Mouse (Mus musculus): Measurements from ENCODE around the gene Bcl2l13. TPM values are rescaled to one million over a fixed set of nuclear protein-coding genes. Genes with fewer than 3 reads are reported as not detected.

The Bcl2l13 gene
- polyA plus RNA-seq, 1 experiment from 2014 or later, result 25.3 TPM

DNA sequence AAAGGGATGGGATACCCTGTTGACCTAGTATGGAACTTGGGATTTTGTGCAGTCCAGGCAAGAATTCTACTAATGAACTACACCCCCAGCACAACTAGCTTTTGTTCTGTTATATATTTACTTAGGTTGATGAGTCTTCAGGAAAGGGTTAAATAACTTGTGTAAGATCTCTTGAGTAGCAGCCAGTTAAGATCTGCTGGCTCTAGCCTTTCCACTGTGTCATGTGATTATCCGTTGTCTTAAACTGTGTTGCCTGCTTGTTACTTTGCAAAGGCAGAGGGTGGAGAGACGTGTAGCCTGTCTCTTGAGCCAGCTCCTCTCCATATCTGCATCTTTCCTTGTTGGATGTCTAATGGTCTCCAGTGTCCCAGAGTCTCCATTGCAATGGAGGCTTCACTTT is 35.3 kb downstream of the Bcl2l13 start:
- no peaks in the 10 kb centered on the region for H3K4me1 ChIP-seq
- ATAC-seq (ENCODE audit: insufficient number of reproducible peaks, low FRiP score, low TSS enrichment, low read depth), result no peak
- H3K36me3 ChIP-seq, result peaks cover 4% of the 10 kb centered on the region; the same call in 1 of the 2 replicates
- 75% methylated on average over 2 of the region's 2 CpGs for WGBS
- no peak overlapping the region for H3K9ac ChIP-seq
- no peaks in the 10 kb centered on the region for H3K27me3 ChIP-seq
- no peaks in the 10 kb centered on the region for H3K9me3 ChIP-seq
- H3K4me3 ChIP-seq, result no peak overlapping the region
- no peak overlapping the region for H3K27ac ChIP-seq
- H3K4me2 ChIP-seq, result no peak overlapping the region

DNA sequence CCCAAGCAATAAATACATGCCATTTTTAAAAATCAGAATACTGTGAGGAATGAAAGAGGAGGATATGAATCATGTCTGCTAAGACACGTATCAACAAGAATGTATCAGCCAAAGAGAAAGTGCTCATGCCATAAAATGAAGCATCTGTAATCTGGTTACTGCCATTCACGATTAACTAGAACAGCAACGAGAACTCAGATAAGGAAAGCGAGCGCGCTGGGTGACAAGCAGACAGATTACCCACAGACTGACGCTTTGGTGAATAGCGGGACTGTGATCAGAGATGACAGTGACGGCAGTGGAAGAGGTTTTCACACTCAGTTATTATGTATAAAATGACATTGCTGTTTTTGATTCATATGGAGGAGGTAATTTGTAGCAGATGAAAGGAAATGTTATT is 37.9 kb downstream of the Bcl2l13 start:
- WGBS, result 59% methylated on average over 9 of the region's 9 CpGs
- Histone ChIP-seq H3K27ac (no peak overlapping the region), H3K9me3 (no peaks in the 10 kb centered on the region), H3K27me3 (no peaks in the 10 kb centered on the region), H3K9ac (no peak overlapping the region), H3K4me2 (no peak overlapping the region), H3K36me3 (peaks cover 19% of the 10 kb centered on the region), H3K4me1 (no peaks in the 10 kb centered on the region), H3K4me3 (no peak overlapping the region)
- no peak for ATAC-seq (ENCODE audit: insufficient number of reproducible peaks, low FRiP score, low TSS enrichment, low read depth)

DNA sequence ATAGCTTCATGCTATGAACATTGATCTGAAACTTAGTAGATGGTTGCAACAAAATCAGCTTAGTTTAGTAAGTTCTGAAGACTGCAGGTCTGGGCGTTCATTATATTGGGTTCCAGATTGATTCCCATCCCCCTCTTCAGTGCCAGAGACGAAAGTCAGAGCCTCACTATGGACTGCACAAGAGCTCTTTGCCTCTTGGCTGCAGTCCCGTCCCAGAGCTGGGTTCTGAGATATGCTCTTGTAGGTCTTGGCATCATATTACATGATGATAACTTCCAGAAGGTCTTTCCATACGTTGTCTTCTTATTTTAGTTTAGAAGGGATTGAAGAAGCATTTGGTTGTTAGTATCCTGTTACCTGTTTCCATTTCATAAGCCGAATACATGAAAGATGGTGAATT is 43.0 kb downstream of the Bcl2l13 start:
- H3K4me3 ChIP-seq, result no peak overlapping the region
- H3K27me3 ChIP-seq, result no peaks in the 10 kb centered on the region
- H3K9me3 ChIP-seq, result no peaks in the 10 kb centered on the region
- no peak overlapping the region for H3K4me2 ChIP-seq
- H3K4me1 ChIP-seq, result no peaks in the 10 kb centered on the region
- 68% methylated on average over 5 of the region's 5 CpGs for WGBS
- peaks cover 37% of the 10 kb centered on the region for H3K36me3 ChIP-seq
- H3K9ac ChIP-seq, result no peak overlapping the region
- ATAC-seq (ENCODE audit: insufficient number of reproducible peaks, low FRiP score, low TSS enrichment, low read depth), result no peak
- H3K27ac ChIP-seq, result no peak overlapping the region

DNA sequence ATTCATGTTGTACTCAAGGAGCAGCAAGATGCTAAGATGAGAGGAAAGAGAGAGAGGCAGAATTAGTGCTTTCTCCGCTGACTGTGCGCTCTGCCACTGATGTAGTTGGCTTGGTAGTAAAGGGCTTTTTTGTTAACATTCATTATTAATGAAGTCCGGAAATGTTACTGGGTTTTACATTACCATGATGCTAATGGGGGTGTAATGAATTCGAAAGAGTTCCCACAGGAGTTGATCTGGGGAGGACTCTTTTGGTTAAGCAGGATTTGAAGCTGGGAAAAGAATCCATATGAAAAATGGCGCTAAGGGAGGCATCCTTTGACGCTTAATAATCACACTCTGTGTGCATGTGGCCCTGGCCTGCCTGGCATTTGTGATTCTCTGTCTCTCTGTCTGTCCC is 48.4 kb downstream of the Bcl2l13 start:
- WGBS, result 94% methylated on average over 6 of the region's 6 CpGs
- ATAC-seq (ENCODE audit: insufficient number of reproducible peaks, low FRiP score, low TSS enrichment, low read depth), result no peak

DNA sequence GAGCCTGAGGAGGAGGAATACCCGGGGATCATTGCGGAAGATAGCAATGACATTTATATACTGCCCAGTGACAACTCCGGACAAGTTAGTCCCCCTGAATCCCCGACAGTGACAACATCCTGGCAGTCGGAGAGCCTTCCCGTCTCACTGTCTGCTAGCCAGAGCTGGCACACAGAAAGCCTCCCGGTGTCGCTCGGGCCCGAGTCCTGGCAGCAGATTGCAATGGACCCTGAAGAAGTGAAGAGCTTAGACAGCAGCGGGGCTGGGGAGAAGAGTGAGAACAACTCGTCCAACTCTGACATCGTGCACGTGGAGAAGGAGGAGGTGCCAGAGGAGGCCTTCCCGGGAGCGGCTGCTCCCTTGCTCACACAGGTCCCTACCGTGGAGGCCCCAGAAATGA is 50.7 kb downstream of the Bcl2l13 start:
- Histone ChIP-seq H3K4me3 (no peak overlapping the region), H3K4me1 (no peaks in the 10 kb centered on the region), H3K27ac (no peak overlapping the region), H3K4me2 (no peak overlapping the region), H3K9me3 (no peaks in the 10 kb centered on the region), H3K9ac (no peak overlapping the region), H3K36me3 (peaks cover 73% of the 10 kb centered on the region), H3K27me3 (no peaks in the 10 kb centered on the region)
- no peak for ATAC-seq (ENCODE audit: insufficient number of reproducible peaks, low FRiP score, low TSS enrichment, low read depth)
- WGBS, result 87% methylated on average over 17 of the region's 17 CpGs

More for the DNA sequence above, 48.4 kb downstream of the Bcl2l13 start:
- no peaks in the 10 kb centered on the region for H3K9me3 ChIP-seq
- H3K4me3 ChIP-seq, result no peak overlapping the region
- peaks cover 59% of the 10 kb centered on the region for H3K36me3 ChIP-seq
- H3K4me1 ChIP-seq, result no peaks in the 10 kb centered on the region
- no peaks in the 10 kb centered on the region for H3K27me3 ChIP-seq
- H3K9ac ChIP-seq, result no peak overlapping the region
- H3K27ac ChIP-seq, result no peak overlapping the region
- no peak overlapping the region for H3K4me2 ChIP-seq

DNA sequence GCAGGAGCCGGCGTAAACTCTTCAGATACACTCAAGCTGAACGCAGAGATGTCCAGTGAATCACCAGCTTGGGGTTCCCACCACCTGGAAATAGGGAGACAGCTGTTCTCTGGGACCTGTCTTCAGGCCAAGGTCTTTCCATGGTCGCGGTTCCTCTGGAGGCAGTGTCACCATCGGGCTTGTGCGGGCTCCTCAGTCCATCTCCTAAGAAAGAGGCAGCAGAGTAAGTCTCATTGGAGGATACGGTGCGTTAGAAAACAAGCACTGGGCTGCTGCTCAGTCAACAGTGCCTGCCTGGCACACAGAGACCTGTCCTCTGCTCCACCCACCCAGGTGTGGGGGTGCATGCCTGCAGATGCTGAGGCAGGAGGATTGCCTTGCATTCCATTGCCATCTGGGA is 58.1 kb downstream of the Bcl2l13 start:
- peaks cover 43% of the 10 kb centered on the region for H3K36me3 ChIP-seq
- H3K4me2 ChIP-seq, result no peak overlapping the region

DNA sequence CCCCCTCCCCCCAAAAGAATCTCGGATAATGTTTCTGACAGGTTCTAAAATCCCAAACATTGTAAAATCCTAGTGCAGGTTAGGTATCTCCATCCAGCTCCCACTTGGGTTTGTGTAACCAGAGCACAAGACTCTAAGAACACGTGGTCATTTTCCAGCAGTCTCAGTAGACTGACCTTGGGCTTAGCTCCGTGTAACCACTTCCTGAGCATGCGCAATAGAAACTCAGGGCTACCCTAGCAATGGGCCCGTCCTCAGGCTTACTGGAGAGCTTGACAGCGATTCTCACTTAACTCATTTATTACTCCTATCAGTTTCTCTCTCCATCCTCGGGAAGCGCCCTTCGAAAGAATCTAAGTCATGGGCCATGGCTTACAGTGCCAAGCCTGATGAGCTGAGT is 58.5 kb downstream of the Bcl2l13 start:
- ATAC-seq (ENCODE audit: insufficient number of reproducible peaks, low FRiP score, low TSS enrichment, low read depth), result no peak
- 83% methylated on average over 9 of the region's 9 CpGs for WGBS

More for the DNA sequence above, 58.1 kb downstream of the Bcl2l13 start:
- Histone ChIP-seq H3K27me3 (no peaks in the 10 kb centered on the region), H3K27ac (no peak overlapping the region), H3K9me3 (no peaks in the 10 kb centered on the region), H3K4me3 (no peak overlapping the region), H3K4me1 (no peaks in the 10 kb centered on the region), H3K9ac (no peak overlapping the region)
- 96% methylated on average over 9 of the region's 9 CpGs for WGBS
- ATAC-seq (ENCODE audit: insufficient number of reproducible peaks, low FRiP score, low TSS enrichment, low read depth), result no peak

DNA sequence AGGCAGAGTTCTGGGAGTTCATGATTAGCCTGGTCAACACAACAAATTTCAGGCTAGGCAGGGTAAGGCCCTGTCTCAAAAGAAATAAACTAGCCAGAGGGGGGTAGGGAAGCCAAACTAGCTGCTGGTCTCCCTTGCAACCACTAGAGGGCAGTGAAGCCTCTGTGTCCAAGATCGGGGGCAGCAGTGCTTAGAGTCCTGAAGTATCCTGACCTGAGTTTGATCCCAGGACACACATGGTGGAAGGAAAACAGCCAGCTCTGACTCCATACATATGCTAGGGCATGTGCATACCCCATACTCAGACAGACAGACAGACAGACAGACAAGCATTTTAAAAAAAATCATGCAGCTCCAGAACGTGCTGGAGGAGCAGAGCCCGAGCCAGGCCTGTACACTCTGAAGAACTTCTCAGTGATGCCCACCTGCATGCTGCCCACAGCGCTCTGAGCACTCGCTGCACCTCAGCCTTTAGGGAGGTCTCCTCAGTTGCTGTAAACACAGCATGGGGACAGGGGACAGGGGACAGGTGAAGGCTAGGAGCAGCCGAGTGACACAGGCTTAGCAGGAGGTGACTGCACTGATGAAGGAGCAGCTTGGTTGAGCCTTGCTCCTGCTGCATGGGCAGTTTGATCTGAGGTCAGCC is 62.3 kb downstream of the Bcl2l13 start:
- H3K4me3 ChIP-seq, result no peak overlapping the region
- no peaks in the 10 kb centered on the region for H3K4me1 ChIP-seq
- no peak overlapping the region for H3K27ac ChIP-seq
- peaks cover 14% of the 10 kb centered on the region for H3K36me3 ChIP-seq
- H3K27me3 ChIP-seq, result no peaks in the 10 kb centered on the region
- 66% methylated on average over 6 of the region's 6 CpGs for WGBS
- H3K9ac ChIP-seq, result no peak overlapping the region
- no peak for ATAC-seq (ENCODE audit: insufficient number of reproducible peaks, low FRiP score, low TSS enrichment, low read depth)
- no peak overlapping the region for H3K4me2 ChIP-seq
- no peaks in the 10 kb centered on the region for H3K9me3 ChIP-seq

More for the DNA sequence above, 58.5 kb downstream of the Bcl2l13 start:
- no peak overlapping the region for H3K27ac ChIP-seq
- H3K4me3 ChIP-seq, result no peak overlapping the region
- no peaks in the 10 kb centered on the region for H3K27me3 ChIP-seq
- peaks cover 41% of the 10 kb centered on the region for H3K36me3 ChIP-seq
- no peak overlapping the region for H3K9ac ChIP-seq
- no peaks in the 10 kb centered on the region for H3K4me1 ChIP-seq
- no peak overlapping the region for H3K4me2 ChIP-seq
- H3K9me3 ChIP-seq, result no peaks in the 10 kb centered on the region

DNA sequence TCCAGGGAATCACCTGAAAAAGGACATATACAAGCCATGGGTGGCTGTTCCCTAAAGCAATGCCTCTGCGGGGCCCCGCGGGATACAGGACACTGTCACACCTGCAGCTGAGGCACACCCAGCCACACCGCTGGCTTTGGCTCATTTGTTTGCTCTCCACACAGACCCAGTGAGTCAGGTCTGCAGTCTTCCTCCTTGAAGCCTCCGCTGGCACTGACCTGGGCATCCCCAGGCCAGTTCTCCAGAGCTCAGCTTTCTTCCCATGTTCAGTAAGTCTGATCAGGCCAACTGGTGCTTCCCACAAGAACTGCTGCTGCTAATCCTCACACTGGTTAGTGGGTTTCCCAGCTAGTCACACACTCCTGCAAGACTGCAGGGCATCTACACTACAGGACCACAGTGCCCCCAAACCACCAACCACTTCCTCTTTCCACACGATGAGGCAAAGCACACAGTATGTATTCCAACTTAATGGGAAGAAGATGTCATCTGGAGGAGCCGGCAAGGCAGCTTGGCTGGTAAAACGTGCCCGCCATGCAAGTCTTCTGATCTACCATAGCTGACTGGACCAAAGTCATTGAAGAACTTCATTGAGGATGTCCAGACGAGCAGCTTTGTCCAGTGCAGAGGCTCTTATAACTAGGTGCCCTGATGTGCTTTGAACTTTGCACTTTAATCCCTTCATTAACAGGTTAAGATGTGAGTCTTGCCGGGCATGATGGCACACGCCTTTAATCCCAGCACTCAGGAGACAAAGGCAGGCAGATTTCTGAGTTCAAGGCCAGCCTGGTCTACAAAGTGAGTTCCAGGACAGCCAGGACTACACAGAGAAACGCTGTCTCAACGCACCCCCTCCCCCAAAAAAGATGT is 66.0 kb downstream of the Bcl2l13 start:
- no peak overlapping the region for H3K4me3 ChIP-seq
- WGBS, result 85% methylated on average over 14 of the region's 14 CpGs
- no peak overlapping the region for H3K27ac ChIP-seq
- H3K4me2 ChIP-seq, result no peak overlapping the region
- no peaks in the 10 kb centered on the region for H3K4me1 ChIP-seq
- H3K9ac ChIP-seq, result no peak overlapping the region
- no peaks in the 10 kb centered on the region for H3K27me3 ChIP-seq
- H3K36me3 ChIP-seq, result no peaks in the 10 kb centered on the region
- ATAC-seq (ENCODE audit: insufficient number of reproducible peaks, low FRiP score, low TSS enrichment, low read depth), result no peak
- no peaks in the 10 kb centered on the region for H3K9me3 ChIP-seq

DNA sequence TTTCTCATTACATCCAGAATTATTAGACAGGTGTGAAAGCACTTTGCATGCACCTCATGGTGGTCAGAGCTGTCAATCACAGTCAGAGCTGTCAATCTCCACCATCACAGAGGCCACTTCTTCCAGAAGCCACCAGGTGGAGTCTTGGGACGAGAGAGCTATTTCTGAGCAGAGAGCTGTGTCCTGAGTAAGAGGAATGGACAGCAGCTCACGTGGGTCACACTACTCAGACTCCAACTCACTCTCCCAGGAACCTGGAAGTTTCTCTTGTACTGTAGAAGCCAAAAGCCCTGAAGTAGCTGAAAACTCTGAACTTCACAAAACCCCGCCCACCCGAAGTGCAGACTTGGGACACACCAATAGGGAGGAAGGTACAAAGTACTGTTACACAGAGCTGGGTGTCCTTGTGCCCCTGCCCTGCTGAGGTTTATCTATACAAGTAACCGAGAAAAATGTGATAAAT is 67.5 kb downstream of the Bcl2l13 start:
- Histone ChIP-seq H3K4me3 (no peak overlapping the region), H3K9me3 (no peaks in the 10 kb centered on the region), H3K27ac (no peak overlapping the region), H3K4me2 (no peak overlapping the region), H3K27me3 (no peaks in the 10 kb centered on the region), H3K4me1 (no peaks in the 10 kb centered on the region), H3K9ac (no peak overlapping the region), H3K36me3 (no peaks in the 10 kb centered on the region)
- 57% methylated on average over 5 of the region's 5 CpGs for WGBS
- ATAC-seq (ENCODE audit: insufficient number of reproducible peaks, low FRiP score, low TSS enrichment, low read depth), result no peak

DNA sequence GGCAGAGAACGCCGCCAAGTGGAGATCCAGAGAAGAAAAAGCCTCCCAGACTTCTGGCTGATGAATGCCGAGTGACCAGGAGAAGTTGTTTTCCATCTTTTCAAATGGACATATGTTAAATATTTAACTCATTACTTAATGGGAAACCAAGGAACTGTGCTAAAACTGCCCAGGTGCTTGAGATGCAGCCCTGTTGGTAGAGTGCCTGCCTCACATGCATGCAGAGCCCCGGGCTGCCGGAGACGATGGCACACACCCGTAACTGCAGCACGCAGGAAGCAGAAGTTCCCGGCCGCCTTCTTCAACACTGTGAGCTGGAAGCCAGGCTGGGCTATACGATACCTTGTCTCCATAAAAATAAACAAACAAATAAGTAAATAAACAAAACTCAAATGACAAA is 67.9 kb downstream of the Bcl2l13 start:
- Histone ChIP-seq H3K27ac (no peak overlapping the region), H3K4me3 (no peak overlapping the region), H3K9me3 (no peaks in the 10 kb centered on the region), H3K4me1 (no peaks in the 10 kb centered on the region), H3K9ac (no peak overlapping the region), H3K4me2 (no peak overlapping the region), H3K27me3 (no peaks in the 10 kb centered on the region), H3K36me3 (no peaks in the 10 kb centered on the region)
- 83% methylated on average over 11 of the region's 11 CpGs for WGBS
- no peak for ATAC-seq (ENCODE audit: insufficient number of reproducible peaks, low FRiP score, low TSS enrichment, low read depth)

DNA sequence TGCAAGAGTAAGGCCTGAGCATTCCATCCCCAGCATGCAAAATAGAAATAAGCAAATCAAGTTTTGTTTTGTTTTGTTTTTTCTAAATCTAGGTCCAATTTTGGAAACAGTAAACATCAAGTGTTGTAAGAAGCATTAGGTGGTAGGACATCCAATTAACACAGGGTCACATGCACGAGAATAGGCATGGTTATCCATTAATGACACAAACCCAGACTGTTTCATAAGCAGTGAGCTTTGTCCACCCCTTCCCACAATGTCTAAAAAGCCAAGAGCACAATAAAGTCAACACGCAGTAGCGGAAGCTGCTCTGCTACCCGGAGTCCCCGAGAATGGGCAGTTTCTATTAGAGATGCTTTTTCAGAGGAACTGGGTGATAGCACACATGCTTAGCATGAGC is 69.1 kb downstream of the Bcl2l13 start:
- no peak overlapping the region for H3K27ac ChIP-seq
- H3K9me3 ChIP-seq, result no peaks in the 10 kb centered on the region
- no peak for ATAC-seq (ENCODE audit: insufficient number of reproducible peaks, low FRiP score, low TSS enrichment, low read depth)
- no peaks in the 10 kb centered on the region for H3K27me3 ChIP-seq
- no peak overlapping the region for H3K4me2 ChIP-seq
- 86% methylated on average over 5 of the region's 5 CpGs for WGBS
- no peaks in the 10 kb centered on the region for H3K4me1 ChIP-seq
- H3K36me3 ChIP-seq, result no peaks in the 10 kb centered on the region
- no peak overlapping the region for H3K4me3 ChIP-seq
- no peak overlapping the region for H3K9ac ChIP-seq

All from limb, embryonic 15.5 days (tissue).